In the genomic region with DNA sequence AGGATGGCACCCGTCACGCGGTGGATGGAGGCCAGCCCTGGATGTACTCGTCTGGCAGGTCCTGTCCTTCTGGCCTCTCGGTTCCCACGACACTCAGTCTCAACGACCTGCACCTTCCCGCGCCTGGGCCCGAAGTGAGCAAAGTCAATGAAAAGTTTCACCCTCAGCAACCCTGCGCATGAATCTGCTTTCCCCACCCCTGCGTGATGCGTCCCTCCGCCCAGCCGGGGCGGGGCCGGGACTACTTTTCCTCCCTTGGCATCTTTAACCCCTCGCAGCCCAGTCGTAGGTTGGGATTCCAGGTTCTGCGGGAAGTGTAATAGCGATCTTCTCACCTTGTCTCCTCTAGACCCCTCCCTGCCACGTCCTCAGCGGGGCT, we compare ENCODE assay signal across 8 mouse cellular contexts. TPM values are rescaled to one million over a fixed set of nuclear protein-coding genes. Genes with fewer than 3 reads are reported as not detected.
DNase-seq lines count a peak whose midpoint lies in the region; ATAC-seq and TF ChIP-seq lines count a peak whose summit lies in the region.

No protein-coding gene starts in this region.

- peak; percentile 88 for DNase-seq in gastrocnemius, postnatal 10 days
- DNase-seq in induced T-regulatory cell, adult 2 months (ENCODE audit: low read depth), result peak; percentile 95
- DNase-seq in left cerebral cortex, adult 8-10 months (ENCODE audit: low spot score in 2 of 2), result peak; percentile 82 to 98
- DNase-seq in right cerebral cortex, adult 18-20 months, result peak; percentile 93
- DNase-seq in urinary bladder, adult 2 months (ENCODE audit: low spot score), result peak; percentile 97

- peak overlapping the region; percentile 95 for H3K27ac ChIP-seq in cortical plate, adult 2 months (ENCODE audit: insufficient read depth, low read length)

- TF ChIP-seq POLR2A in cortical plate, adult 2 months (IDR thresholded peaks at IDR 0.05; ENCODE audit: extremely low read depth, insufficient read depth, low read length), result peak; percentile 99

- ATAC-seq in activated CD4-positive, CD25-positive, alpha-beta regulatory T cell, adult 4 months, result peak; percentile 10
- ATAC-seq in megakaryocyte, adult 5-6 weeks (ENCODE audit: poor library complexity, severe bottlenecking), result peak; percentile 65

- TF ChIP-seq CTCF in cortical plate, adult 2 months (IDR thresholded peaks at IDR 0.05; ENCODE audit: extremely low read depth, insufficient read depth, low read length), result no peak

- 0 out of 2 replicates have a peak, but pooled peaks cover 2% of the 10 kb centered on the region for H3K4me1 ChIP-seq in cortical plate, adult 2 months (ENCODE audit: control insufficient read depth, insufficient read depth, low read length)

- peak overlapping the region; percentile 84 for H3K4me3 ChIP-seq in cortical plate, adult 2 months (ENCODE audit: insufficient read depth, low read length)

RNA-seq across cellular contexts. Expression of gene Tob2, which starts 0.5 kb away (rescaled TPM):
- 10 to 100 TPM; 25.8 to 45.6 TPM for polyA plus RNA-seq in activated CD4-positive, CD25-positive, alpha-beta regulatory T cell, adult 4 months (2017; shearing (Covaris generic))
- polyA plus RNA-seq in cortical plate, adult 2 months (2012; rRNA removed), result 19.9 and 21.0 TPM in 2 replicates
- total RNA-seq in gastrocnemius, postnatal 10 days (2021), result 10 to 100 TPM; 38.1 to 80.4 TPM
- 10 to 100 TPM; 26.6 to 40.2 (median 33.5) TPM for total RNA-seq in left cerebral cortex, adult 8-10 months (2022)
- 36.1 and 38.2 TPM in 2 replicates for total RNA-seq in megakaryocyte, adult 5-6 weeks (2015)
- 20.3 and 23.8 TPM in 2 replicates for total RNA-seq in megakaryocyte, adult 5-6 weeks (2017)
- polyA plus RNA-seq in urinary bladder, adult 2 months (2012; rRNA removed), result 18.0 and 24.4 TPM in 2 replicates

RNA-seq across cellular contexts. Expression of gene Phf5a, which starts 13.6 kb away (rescaled TPM):
- polyA plus RNA-seq in activated CD4-positive, CD25-positive, alpha-beta regulatory T cell, adult 4 months (2017; shearing (Covaris generic)), result 100 to 1,000 TPM in 1 of 2 experiments, 10 to 100 TPM in 1; 91.8 to 102 TPM
- 53.3 and 57.7 TPM in 2 replicates for polyA plus RNA-seq in cortical plate, adult 2 months (2012; rRNA removed)
- total RNA-seq in gastrocnemius, postnatal 10 days (2021), result 10 to 100 TPM; 37.4 to 39.6 TPM
- total RNA-seq in left cerebral cortex, adult 8-10 months (2022), result 10 to 100 TPM; 38.1 to 43.5 (median 38.2) TPM
- 65.3 and 85.6 TPM in 2 replicates for total RNA-seq in megakaryocyte, adult 5-6 weeks (2015)
- total RNA-seq in megakaryocyte, adult 5-6 weeks (2017), result 30.1 and 34.0 TPM in 2 replicates
- 44.3 and 49.6 TPM in 2 replicates for polyA plus RNA-seq in urinary bladder, adult 2 months (2012; rRNA removed)

RNA-seq across cellular contexts. Expression of gene Aco2, which starts 14.0 kb away (rescaled TPM):
- 100 to 1,000 TPM in 1 of 2 experiments, 10 to 100 TPM in 1; 84.4 to 105 TPM for polyA plus RNA-seq in activated CD4-positive, CD25-positive, alpha-beta regulatory T cell, adult 4 months (2017; shearing (Covaris generic))
- 533 and 545 TPM in 2 replicates for polyA plus RNA-seq in cortical plate, adult 2 months (2012; rRNA removed)
- total RNA-seq in gastrocnemius, postnatal 10 days (2021), result 100 to 1,000 TPM; 789 to 874 TPM
- 100 to 1,000 TPM; 453 to 537 (median 485) TPM for total RNA-seq in left cerebral cortex, adult 8-10 months (2022)
- total RNA-seq in megakaryocyte, adult 5-6 weeks (2015), result 47.0 and 58.7 TPM in 2 replicates
- 82.3 and 89.4 TPM in 2 replicates for total RNA-seq in megakaryocyte, adult 5-6 weeks (2017)
- polyA plus RNA-seq in urinary bladder, adult 2 months (2012; rRNA removed), result 185 and 189 TPM in 2 replicates

RNA-seq across cellular contexts. Expression of gene Tef, which starts 55.9 kb away (rescaled TPM):
- polyA plus RNA-seq in activated CD4-positive, CD25-positive, alpha-beta regulatory T cell, adult 4 months (2017; shearing (Covaris generic)), result 1 to 10 TPM; 5.2 to 7.3 TPM
- 318 and 326 TPM in 2 replicates for polyA plus RNA-seq in cortical plate, adult 2 months (2012; rRNA removed)
- total RNA-seq in gastrocnemius, postnatal 10 days (2021), result 100 to 1,000 TPM; 127 to 130 TPM
- total RNA-seq in left cerebral cortex, adult 8-10 months (2022), result 100 to 1,000 TPM; 255 to 311 (median 291) TPM
- 3.1 and 3.3 TPM in 2 replicates for total RNA-seq in megakaryocyte, adult 5-6 weeks (2015)
- total RNA-seq in megakaryocyte, adult 5-6 weeks (2017), result 6.5 and 8.6 TPM in 2 replicates
- polyA plus RNA-seq in urinary bladder, adult 2 months (2012; rRNA removed), result 193 and 226 TPM in 2 replicates

Comparison
In these comparisons a context has a peak if more than half of its experiments do, and no peak if none do; other contexts are left out.
1. Peak in every context shown above with its lines: DNase-seq, ATAC-seq, H3K4me3 ChIP-seq and H3K27ac ChIP-seq.
2. RNA of gene Aco2, which starts 14.0 kb away (total RNA-seq): 789 to 874 TPM in gastrocnemius, postnatal 10 days and 453 to 537 TPM in left cerebral cortex, adult 8-10 months; 47.0 to 89.4 TPM in megakaryocyte, adult 5-6 weeks; every median in the first group is over 4 times any median in the second.